Mouse (Mus musculus): Measurements from ENCODE around the gene Cyp2ab1. TPM values are rescaled to one million over a fixed set of nuclear protein-coding genes. Genes with fewer than 3 reads are reported as not detected.

Gene Cyp2ab1
- total and polyA plus RNA-seq, 3 experiments, result not detected

DNA sequence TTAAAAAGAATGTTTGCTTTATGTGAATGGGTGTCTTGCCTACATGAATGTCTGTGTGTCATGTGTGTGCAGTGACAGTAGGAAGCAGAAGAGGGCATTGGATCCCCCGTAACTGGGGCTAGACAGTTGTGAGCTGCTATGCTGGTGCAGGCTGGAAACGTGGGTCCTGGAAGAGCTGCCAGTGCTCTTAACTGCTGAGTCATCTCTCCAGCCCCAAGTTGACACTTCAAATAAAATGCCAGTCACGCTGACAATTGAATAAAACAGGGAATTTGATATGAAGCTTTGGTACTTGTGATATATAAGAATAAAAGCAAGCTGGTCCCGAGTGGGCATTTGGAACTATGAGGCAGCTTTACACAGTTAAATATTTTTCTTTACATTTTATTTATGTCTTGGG, 45.0 kb downstream of the Cyp2ab1 start (continued):
- TF ChIP-seq JUND (IDR thresholded peaks at IDR 0.05; ENCODE audit: low read depth, low read length), result no peak

DNA sequence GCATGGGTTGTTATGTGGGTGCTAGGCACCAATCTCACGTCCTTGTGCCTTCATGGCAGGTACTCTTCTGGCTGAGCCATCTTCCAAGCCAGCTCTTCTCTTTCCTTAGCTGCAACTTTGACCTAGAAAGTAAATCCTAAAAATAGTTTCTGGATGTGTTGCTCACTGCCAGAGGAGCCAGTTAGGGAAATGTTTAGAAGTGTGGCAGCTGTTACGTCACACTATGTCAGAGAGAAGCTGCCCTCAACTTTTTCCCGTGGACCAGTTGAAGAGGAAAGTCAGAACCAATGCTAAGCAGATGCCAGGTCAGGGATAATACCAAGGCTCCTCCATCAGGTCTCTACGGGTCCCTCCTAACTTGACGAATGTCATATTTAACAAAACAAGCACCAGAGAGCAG, 45.8 kb downstream of the Cyp2ab1 start:
- no peaks in the 10 kb centered on the region for H3K27me3 ChIP-seq (ENCODE audit: control insufficient read depth in 1 of 2, insufficient read depth in 2 of 2, low read length in 2 of 2)
- DNase-seq (ENCODE audit: low read depth, low spot score), result no peak
- no peak for TF ChIP-seq RAD21 (IDR thresholded peaks at IDR 0.05; ENCODE audit: low read depth, low read length)
- TF ChIP-seq NELFE (IDR thresholded peaks at IDR 0.05; ENCODE audit: low read depth, low read length), result no peak
- no peak for TF ChIP-seq POLR2A (IDR thresholded peaks at IDR 0.05; ENCODE audit: control insufficient read depth in 1 of 2, insufficient read depth in 1 of 2, low read depth in 1 of 2, low read length in 2 of 2, poor library complexity in 1 of 2)
- no peak for TF ChIP-seq ZC3H11A (IDR thresholded peaks at IDR 0.05; ENCODE audit: low read depth, low read length)
- no peak for TF ChIP-seq HCFC1 (IDR thresholded peaks at IDR 0.05; ENCODE audit: low read depth, low read length)
- TF ChIP-seq MAX (IDR thresholded peaks at IDR 0.05; ENCODE audit: low read length), result no peak
- no peak for TF ChIP-seq CTCF (IDR thresholded peaks at IDR 0.05 in 2 of 3, conservative IDR thresholded peaks at IDR 0.05 in 1 of 3; ENCODE audit: control insufficient read depth in 1 of 3, insufficient read depth in 1 of 3, low read depth in 2 of 3, low read length in 3 of 3, poor library complexity in 1 of 3, severe bottlenecking in 1 of 3)
- TF ChIP-seq ZMIZ1 (IDR thresholded peaks at IDR 0.05; ENCODE audit: low read depth, low read length), result no peak
- TF ChIP-seq MAFK (IDR thresholded peaks at IDR 0.05; ENCODE audit: borderline replicate concordance, low read depth, low read length), result no peak
- no peak for TF ChIP-seq ETS1 (IDR thresholded peaks at IDR 0.05; ENCODE audit: low read depth, low read length)
- no peak for TF ChIP-seq MXI1 (IDR thresholded peaks at IDR 0.05; ENCODE audit: low read depth, low read length)
- TF ChIP-seq TBP (IDR thresholded peaks at IDR 0.05; ENCODE audit: low read depth, low read length), result no peak
- no peak for TF ChIP-seq POLR2AphosphoS2 (IDR thresholded peaks at IDR 0.05; ENCODE audit: low read length)
- no peak for TF ChIP-seq MYC (IDR thresholded peaks at IDR 0.05; ENCODE audit: low read depth, low read length)
- H3K4me1 ChIP-seq (ENCODE audit: control insufficient read depth in 1 of 2, insufficient read depth in 2 of 2, low read length in 2 of 2), result no peaks in the 10 kb centered on the region
- no peak overlapping the region for H3K27ac ChIP-seq (ENCODE audit: control insufficient read depth, low read depth, low read length)
- H3K36me3 ChIP-seq (ENCODE audit: control insufficient read depth in 1 of 2, insufficient read depth in 2 of 2, low read length in 2 of 2), result peaks cover 0 to 11% of the 10 kb centered on the region in 2 experiments; a peak in 2 of 4 replicates
- H3K9ac ChIP-seq (ENCODE audit: control insufficient read depth, low read depth, low read length, poor library complexity, severe bottlenecking), result no peak overlapping the region
- no peak overlapping the region for H3K4me3 ChIP-seq (ENCODE audit: control insufficient read depth in 1 of 2, insufficient read depth in 1 of 2, low read depth in 2 of 2, low read length in 2 of 2)
- no peaks in the 10 kb centered on the region for H3K79me2 ChIP-seq (ENCODE audit: control insufficient read depth, insufficient read depth, low read length, poor library complexity)
- H3K9me3 ChIP-seq (replicated peaks; ENCODE audit: insufficient read depth, low read length), result no peaks in the 10 kb centered on the region

DNA sequence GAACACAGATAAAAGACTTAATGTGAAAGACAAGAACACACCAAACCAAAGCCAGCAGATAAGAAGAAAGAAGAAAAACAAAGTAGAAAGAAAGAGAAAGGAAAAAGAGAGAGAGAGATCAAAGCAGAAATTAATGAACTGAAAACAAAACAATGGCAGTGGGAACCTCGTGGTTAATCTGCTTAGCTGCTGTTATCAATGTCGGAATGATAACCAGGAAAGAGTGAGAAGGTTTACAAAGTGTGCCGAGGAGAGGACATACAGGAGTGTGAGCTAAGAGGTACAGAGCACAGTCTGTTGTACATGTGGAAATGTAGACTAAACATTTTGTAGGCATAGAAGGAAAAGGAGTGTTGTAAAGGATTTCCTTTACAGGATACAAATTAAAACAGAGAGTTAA, 52.2 kb downstream of the Cyp2ab1 start:
- Histone ChIP-seq H3K27me3 (ENCODE audit: control insufficient read depth in 1 of 2, insufficient read depth in 2 of 2, low read length in 2 of 2) (no peaks in the 10 kb centered on the region; a peak in 1 of 4 replicates), H3K27ac (ENCODE audit: control insufficient read depth, low read depth, low read length) (no peak overlapping the region), H3K36me3 (ENCODE audit: control insufficient read depth in 1 of 2, insufficient read depth in 2 of 2, low read length in 2 of 2) (peaks cover 0 to 5% of the 10 kb centered on the region in 2 experiments; a peak in 2 of 4 replicates), H3K9ac (ENCODE audit: control insufficient read depth, low read depth, low read length, poor library complexity, severe bottlenecking) (peak overlapping the region; percentile 28; the same call in 1 of the 2 replicates), H3K4me1 (ENCODE audit: control insufficient read depth in 1 of 2, insufficient read depth in 2 of 2, low read length in 2 of 2) (peaks cover 0 to 3% of the 10 kb centered on the region in 2 experiments; a peak in 1 of 4 replicates), H3K79me2 (ENCODE audit: control insufficient read depth, insufficient read depth, low read length, poor library complexity) (no peaks in the 10 kb centered on the region), H3K4me3 (ENCODE audit: control insufficient read depth in 1 of 2, insufficient read depth in 1 of 2, low read depth in 2 of 2, low read length in 2 of 2) (peak overlapping the region in 1 of 2 experiments; percentile 39; a peak in 2 of 4 replicates), H3K9me3 (replicated peaks; ENCODE audit: insufficient read depth, low read length) (no peaks in the 10 kb centered on the region)
- no peak for DNase-seq (ENCODE audit: low read depth, low spot score)
- 0 out of 2 replicates have a peak, but pooled peaks have one; percentile 35 for TF ChIP-seq MYC (IDR thresholded peaks at IDR 0.05; ENCODE audit: low read depth, low read length)
- no peak for TF ChIP-seq TAL1 (IDR thresholded peaks at IDR 0.05; ENCODE audit: low read length)
- TF ChIP-seq MXI1 (IDR thresholded peaks at IDR 0.05; ENCODE audit: low read depth, low read length), result peak; percentile 58
- no peak for TF ChIP-seq CHD1 (IDR thresholded peaks at IDR 0.05; ENCODE audit: low read depth, low read length)
- no peak for TF ChIP-seq ZMIZ1 (IDR thresholded peaks at IDR 0.05; ENCODE audit: low read depth, low read length)
- peak; percentile 9 to 11; a peak in 1 of 4 replicates for TF ChIP-seq EP300 (IDR thresholded peaks at IDR 0.05; ENCODE audit: low read depth in 1 of 2, low read length in 2 of 2)
- TF ChIP-seq MAFK (IDR thresholded peaks at IDR 0.05; ENCODE audit: borderline replicate concordance, low read depth, low read length), result no peak
- peak; percentile 64; the same call in 1 of the 2 replicates for TF ChIP-seq GATA1 (IDR thresholded peaks at IDR 0.05; ENCODE audit: low read depth, low read length)
- no peak for TF ChIP-seq USF2 (IDR thresholded peaks at IDR 0.05; ENCODE audit: borderline replicate concordance in 1 of 2, insufficient read depth in 1 of 2, low read depth in 1 of 2, low read length in 2 of 2)
- TF ChIP-seq MAX (IDR thresholded peaks at IDR 0.05; ENCODE audit: low read length), result 0 out of 2 replicates have a peak, but pooled peaks have one; percentile 44
- TF ChIP-seq TBP (IDR thresholded peaks at IDR 0.05; ENCODE audit: low read depth, low read length), result no peak
- 0 out of 2 replicates have a peak, but pooled peaks have one; percentile 23 for TF ChIP-seq SIN3A (IDR thresholded peaks at IDR 0.05; ENCODE audit: low read length)

Measured in MEL (cell line).